Mouse (Mus musculus): ENCODE data around the gene C9orf72. TPM values are rescaled to one million over a fixed set of nuclear protein-coding genes. Genes with fewer than 3 reads are reported as not detected.

Gene C9orf72
- polyA plus RNA-seq, 1 experiment, result 13.1 TPM

GRCm38 (mm10) chr4:35203724-35204123 is 22.3 kb downstream of the C9orf72 start:
- Histone ChIP-seq H3K27me3 (ENCODE audit: control insufficient read depth, insufficient read depth, insufficient read length) (no peaks in the 10 kb centered on the region), H3K36me3 (ENCODE audit: control insufficient read depth, insufficient read depth) (peaks cover 22% of the 10 kb centered on the region), H3ac (ENCODE audit: control insufficient read depth, insufficient read length) (no peak overlapping the region), H3K4me3 (no peak overlapping the region), H3K79me2 (ENCODE audit: control insufficient read depth, insufficient read depth) (no peaks in the 10 kb centered on the region), H3K4me2 (ENCODE audit: low read depth) (no peak overlapping the region)
- TF ChIP-seq TCF12 (IDR thresholded peaks at IDR 0.05; ENCODE audit: insufficient read depth, poor library complexity, severe bottlenecking) (no peak), MAX (IDR thresholded peaks at IDR 0.05; ENCODE audit: low read depth) (no peak), MYOG (IDR thresholded peaks at IDR 0.05; ENCODE audit: control insufficient read depth in 1 of 3, insufficient read depth in 1 of 3, insufficient read length in 2 of 3, low read depth in 2 of 3) (no peak), POLR2A (IDR thresholded peaks at IDR 0.05; ENCODE audit: insufficient read length, low read depth) (no peak), USF1 (IDR thresholded peaks at IDR 0.05; ENCODE audit: low read depth) (no peak)

- TF ChIP-seq E2F4 (IDR thresholded peaks at IDR 0.05; ENCODE audit: insufficient read depth), result no peak
- no peak for TF ChIP-seq MAX (IDR thresholded peaks at IDR 0.05; ENCODE audit: low read depth)
- TF ChIP-seq SRF (IDR thresholded peaks at IDR 0.05; ENCODE audit: control insufficient read depth, insufficient read length, low read depth), result no peak
- TF ChIP-seq REST (IDR thresholded peaks at IDR 0.05; ENCODE audit: insufficient read depth, insufficient read length), result no peak
- TF ChIP-seq POLR2AphosphoS2 (IDR thresholded peaks at IDR 0.05; ENCODE audit: insufficient read length, low read depth), result no peak
- TF ChIP-seq MYOD1 (IDR thresholded peaks at IDR 0.05; ENCODE audit: control insufficient read depth in 1 of 3, insufficient read length in 2 of 3, low read depth in 2 of 3), result no peak
- TF ChIP-seq TCF12 (IDR thresholded peaks at IDR 0.05; ENCODE audit: insufficient read depth, poor library complexity, severe bottlenecking), result no peak
- TF ChIP-seq TCF3 (IDR thresholded peaks at IDR 0.05; ENCODE audit: insufficient read length, low read depth), result no peak
- no peak for TF ChIP-seq MYOG (IDR thresholded peaks at IDR 0.05; ENCODE audit: control insufficient read depth in 1 of 3, insufficient read depth in 1 of 3, insufficient read length in 2 of 3, low read depth in 2 of 3)
- no peak for TF ChIP-seq CEBPB (IDR thresholded peaks at IDR 0.05; ENCODE audit: insufficient read depth, poor library complexity, severe bottlenecking)
- no peak for TF ChIP-seq USF1 (IDR thresholded peaks at IDR 0.05; ENCODE audit: low read depth)
- no peak for TF ChIP-seq POLR2A (IDR thresholded peaks at IDR 0.05; ENCODE audit: insufficient read length, low read depth)
- no peak overlapping the region for H3ac ChIP-seq (ENCODE audit: control insufficient read depth, insufficient read length)
- H3K4me3 ChIP-seq, result no peak overlapping the region
- H3K27me3 ChIP-seq (ENCODE audit: control insufficient read depth, insufficient read depth, insufficient read length), result no peaks in the 10 kb centered on the region
- H3K79me2 ChIP-seq (ENCODE audit: control insufficient read depth, insufficient read depth), result no peaks in the 10 kb centered on the region
- no peak overlapping the region for H3K4me2 ChIP-seq (ENCODE audit: low read depth)
- H3K36me3 ChIP-seq (ENCODE audit: control insufficient read depth, insufficient read depth), result peaks cover 22% of the 10 kb centered on the region
Observed at GRCm38 (mm10) chr4:35201700-35202099, 24.3 kb downstream of the C9orf72 start.

GRCm38 (mm10) chr4:35192725-35193124 is 33.2 kb downstream of the C9orf72 start:
- H3K27me3 ChIP-seq (ENCODE audit: control insufficient read depth, insufficient read depth, insufficient read length), result no peaks in the 10 kb centered on the region
- no peak overlapping the region for H3K4me3 ChIP-seq
- H3K79me2 ChIP-seq (ENCODE audit: control insufficient read depth, insufficient read depth), result no peaks in the 10 kb centered on the region
- TF ChIP-seq REST (IDR thresholded peaks at IDR 0.05; ENCODE audit: insufficient read depth, insufficient read length) (no peak), CEBPB (IDR thresholded peaks at IDR 0.05; ENCODE audit: insufficient read depth, poor library complexity, severe bottlenecking) (no peak), POLR2A (IDR thresholded peaks at IDR 0.05; ENCODE audit: insufficient read length, low read depth) (no peak), TCF12 (IDR thresholded peaks at IDR 0.05; ENCODE audit: insufficient read depth, poor library complexity, severe bottlenecking) (no peak), MYOD1 (IDR thresholded peaks at IDR 0.05; ENCODE audit: control insufficient read depth in 1 of 3, insufficient read length in 2 of 3, low read depth in 2 of 3) (no peak), TCF3 (IDR thresholded peaks at IDR 0.05; ENCODE audit: insufficient read length, low read depth) (no peak), SRF (IDR thresholded peaks at IDR 0.05; ENCODE audit: control insufficient read depth, insufficient read length, low read depth) (no peak), E2F4 (IDR thresholded peaks at IDR 0.05; ENCODE audit: insufficient read depth) (no peak), MYOG (IDR thresholded peaks at IDR 0.05; ENCODE audit: control insufficient read depth in 1 of 3, insufficient read depth in 1 of 3, insufficient read length in 2 of 3, low read depth in 2 of 3) (no peak), MAX (IDR thresholded peaks at IDR 0.05; ENCODE audit: low read depth) (no peak), USF1 (IDR thresholded peaks at IDR 0.05; ENCODE audit: low read depth) (no peak), POLR2AphosphoS2 (IDR thresholded peaks at IDR 0.05; ENCODE audit: insufficient read length, low read depth) (no peak)
- H3ac ChIP-seq (ENCODE audit: control insufficient read depth, insufficient read length), result no peak overlapping the region
- H3K4me2 ChIP-seq (ENCODE audit: low read depth), result no peak overlapping the region
- peaks cover 21% of the 10 kb centered on the region for H3K36me3 ChIP-seq (ENCODE audit: control insufficient read depth, insufficient read depth)

DNA sequence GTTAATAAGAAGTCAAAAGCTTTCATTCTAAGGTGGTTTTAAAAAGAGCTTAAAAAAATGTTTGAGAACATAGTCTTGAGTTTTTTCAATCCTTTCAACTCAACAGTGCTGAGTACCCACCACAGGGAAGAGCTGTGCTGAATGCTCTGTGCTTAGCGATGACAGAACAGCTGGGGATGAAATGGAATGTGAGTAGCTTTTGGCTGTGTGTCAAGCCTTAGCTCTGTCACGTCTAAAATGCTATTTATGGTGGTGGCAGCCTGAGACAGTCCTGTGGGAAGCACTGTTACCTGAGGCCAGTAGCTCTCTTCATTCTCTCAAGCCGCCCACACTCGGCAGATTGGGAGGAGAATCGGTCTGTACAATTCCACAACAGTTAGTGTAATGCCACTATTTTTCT is 36.2 kb downstream of the C9orf72 start:
- H3ac ChIP-seq (ENCODE audit: control insufficient read depth, insufficient read length), result no peak overlapping the region
- peaks cover 17% of the 10 kb centered on the region for H3K36me3 ChIP-seq (ENCODE audit: control insufficient read depth, insufficient read depth)
- no peaks in the 10 kb centered on the region for H3K27me3 ChIP-seq (ENCODE audit: control insufficient read depth, insufficient read depth, insufficient read length)
- TF ChIP-seq TCF3 (IDR thresholded peaks at IDR 0.05; ENCODE audit: insufficient read length, low read depth) (no peak), MYOD1 (IDR thresholded peaks at IDR 0.05; ENCODE audit: control insufficient read depth in 1 of 3, insufficient read length in 2 of 3, low read depth in 2 of 3) (peak in 1 of 3 experiments; percentile 47)
- no peaks in the 10 kb centered on the region for H3K79me2 ChIP-seq (ENCODE audit: control insufficient read depth, insufficient read depth)
- no peak overlapping the region for H3K4me2 ChIP-seq (ENCODE audit: low read depth)
- no peak overlapping the region for H3K4me3 ChIP-seq

- no peak overlapping the region for H3K4me2 ChIP-seq (ENCODE audit: low read depth)
- peaks cover 8% of the 10 kb centered on the region for H3K36me3 ChIP-seq (ENCODE audit: control insufficient read depth, insufficient read depth)
- no peak for TF ChIP-seq MYOD1 (IDR thresholded peaks at IDR 0.05; ENCODE audit: control insufficient read depth in 1 of 3, insufficient read length in 2 of 3, low read depth in 2 of 3)
- H3K27me3 ChIP-seq (ENCODE audit: control insufficient read depth, insufficient read depth, insufficient read length), result no peaks in the 10 kb centered on the region
- H3ac ChIP-seq (ENCODE audit: control insufficient read depth, insufficient read length), result no peak overlapping the region
- H3K79me2 ChIP-seq (ENCODE audit: control insufficient read depth, insufficient read depth), result no peaks in the 10 kb centered on the region
- no peak overlapping the region for H3K4me3 ChIP-seq
Observed at GRCm38 (mm10) chr4:35187617-35188326, 38.2 kb downstream of the C9orf72 start.
